Mouse (Mus musculus) left cerebral cortex, adult 2 months (tissue): ENCODE measurements around the gene Oprd1. TPM values are rescaled to one million over a fixed set of nuclear protein-coding genes. Genes with fewer than 3 reads are reported as not detected.

ENCODE experiments used
- DNase-seq, 2 experiments: peaks; one replicate each; pipeline ENCODE4 v3.0.0; 2021 to 2022; ENCODE audit warnings: low spot score in 2 of 2, mixed read lengths in 1 of 2; ENCODE audit errors: extremely low spot score in 1 of 2
- H3K27ac ChIP-seq: fragments of 200-600 bp; 2 replicates; pipeline ENCODE4 v1.8.1; 2022
- H3K4me3 ChIP-seq: fragments of 200-600 bp; 2 replicates; pipeline ENCODE4 v1.8.1; 2022
- CTCF ChIP-seq: fragments of 200-600 bp; IDR thresholded peaks from 2 replicates; pipeline ENCODE4 v1.8.1; 2022; ENCODE audit warnings: antibody characterized with exemption, mild to moderate bottlenecking, moderate library complexity
- intact Hi-C: fragments of 180-260 bp; cut with DNase I; formaldehyde crosslinking; loops from one replicate; pipeline ENCODE4 v1.15.1; 2025
- total RNA-seq, 2 experiments: library from RNA; stranded (reverse); gene quantifications; 2 replicates each; pipeline ENCODE4 v1.2.3; 2021

Gene Oprd1
- total RNA-seq, 2 experiments from 2014 or later = 17.9 to 21.1 TPM

- no peak for DNase-seq
- no peak for TF ChIP-seq CTCF
- no peak overlapping the region for H3K27ac ChIP-seq
- intact Hi-C loops = no loop called here
- H3K4me3 ChIP-seq = no peak overlapping the region
Observed at GRCm38 (mm10) chr4:132065578-132065977, 78.7 kb downstream of the Oprd1 start.

DNA sequence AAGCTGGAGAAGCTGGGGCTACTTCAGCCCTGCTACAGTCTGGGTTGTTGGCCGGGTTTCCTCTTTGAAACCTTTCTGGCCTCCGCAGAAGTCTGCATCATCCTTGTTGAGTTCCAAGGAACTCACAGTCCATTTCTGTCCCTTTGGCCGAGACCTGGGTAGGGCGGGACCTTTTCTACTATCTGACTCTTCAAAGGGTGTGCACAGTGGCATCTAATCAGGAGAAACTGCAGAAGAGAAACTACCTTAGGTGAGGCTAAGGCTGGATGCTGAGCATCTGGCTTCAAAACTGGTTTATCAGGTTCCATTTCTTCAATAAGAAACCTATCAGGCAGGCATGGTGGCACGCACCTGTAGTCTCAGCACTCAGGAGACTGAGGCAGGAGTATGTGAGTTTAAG, 79.7 kb downstream of the Oprd1 start:
- TF ChIP-seq CTCF = no peak
- DNase-seq = no peak
- intact Hi-C loops = no loop called here
- Histone ChIP-seq H3K4me3 (no peak overlapping the region), H3K27ac (no peak overlapping the region)

DNA sequence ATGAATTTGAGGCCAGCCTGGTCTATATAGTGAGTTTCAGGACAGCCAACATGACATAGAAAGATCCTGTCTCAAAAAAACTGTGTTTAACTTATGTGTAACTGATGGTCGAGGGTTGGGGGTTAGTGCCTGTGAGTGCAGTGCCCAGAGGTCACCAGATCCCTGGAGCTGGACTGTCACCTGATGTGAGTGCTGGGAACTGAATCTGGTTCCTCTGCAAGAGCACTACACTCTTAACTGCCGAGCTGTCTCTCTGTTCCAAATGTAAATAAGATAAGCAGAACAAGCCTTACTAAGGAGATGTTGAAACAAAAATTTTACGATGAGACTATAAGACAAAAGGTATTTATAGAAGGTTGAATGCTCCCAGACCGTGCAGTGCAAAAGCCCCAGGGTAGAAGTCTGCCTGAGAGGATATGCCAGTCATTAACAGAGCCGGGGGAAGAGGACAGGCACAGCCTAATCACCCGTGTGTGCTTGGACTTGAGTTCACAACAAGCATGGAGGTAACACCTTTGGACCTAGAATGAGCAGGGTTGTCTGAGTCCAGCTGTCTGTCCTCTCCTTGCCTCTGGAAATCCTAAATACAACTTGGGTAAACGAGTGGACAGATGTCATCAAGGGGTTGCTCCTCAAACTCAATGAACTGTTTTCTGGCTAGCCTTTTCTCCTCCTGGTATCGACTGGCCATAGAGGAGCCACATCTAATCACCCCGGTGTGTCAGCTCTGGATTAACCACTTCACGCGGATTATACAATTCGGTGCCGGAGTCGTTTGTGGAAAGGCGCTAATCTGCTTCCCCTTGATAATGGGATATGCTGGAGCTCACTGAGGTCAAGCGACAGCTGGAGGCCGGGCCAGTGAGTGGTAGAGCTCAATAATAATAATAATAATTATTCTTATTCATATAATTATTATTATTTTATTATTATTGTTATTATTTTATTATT, 81.1 kb downstream of the Oprd1 start:
- Histone ChIP-seq H3K27ac (no peak overlapping the region), H3K4me3 (no peak overlapping the region)
- intact Hi-C loops = no loop called here
- TF ChIP-seq CTCF = no peak
- DNase-seq = no peak

DNA sequence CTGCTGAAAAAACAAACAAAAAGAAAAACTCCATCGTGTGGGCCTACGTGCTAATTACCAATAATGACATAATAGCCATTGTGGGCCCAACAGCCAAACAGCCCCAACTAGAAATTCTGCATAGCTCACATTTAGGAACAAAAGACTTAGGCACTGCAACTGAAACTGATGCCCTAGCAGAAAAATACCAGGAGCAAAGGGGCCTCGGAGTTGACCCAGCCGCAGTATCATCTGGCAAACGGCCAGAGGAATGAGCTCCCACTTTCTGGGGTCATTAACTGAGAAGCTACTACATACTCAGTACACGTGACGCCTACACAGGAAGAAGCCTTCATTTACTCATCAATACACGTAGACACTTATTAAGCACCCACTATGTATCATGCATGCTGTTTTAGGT, 82.0 kb downstream of the Oprd1 start:
- TF ChIP-seq CTCF = no peak

More for the DNA sequence above, 82.0 kb downstream of the Oprd1 start:
- Histone ChIP-seq H3K27ac (no peak overlapping the region), H3K4me3 (no peak overlapping the region)
- intact Hi-C loops = no loop called here
- no peak for DNase-seq

Other genes starting within 250 kb of the Oprd1 start
- 10 to 100 TPM in 1 of 2 experiments, 1 to 10 TPM in 1; 9.8 to 10.9 TPM for gene Tmem200b, start 222.7 kb downstream of the Oprd1 start, total RNA-seq
- gene Gm10300, start 69.8 kb downstream of the Oprd1 start, total RNA-seq = not detected
- gene Epb41, start 69.2 kb downstream of the Oprd1 start, total RNA-seq = 10 to 100 TPM; 40.7 to 41.7 TPM
- gene Ythdf2, start 67.8 kb upstream of the Oprd1 start, total RNA-seq = 10 to 100 TPM; 41.4 to 44.3 TPM
- gene Gmeb1, start 117.1 kb upstream of the Oprd1 start, total RNA-seq = 10 to 100 TPM; 22.1 to 26.1 TPM
- gene Taf12, start 129.9 kb upstream of the Oprd1 start, total RNA-seq = 10 to 100 TPM; 22.1 to 24.4 TPM
- 1 to 10 TPM; 1.6 to 2.6 TPM for gene Rab42, start 158.9 kb upstream of the Oprd1 start, total RNA-seq
- 10 to 100 TPM; 22.4 to 24.9 TPM for gene Trnau1ap, start 185.1 kb upstream of the Oprd1 start, total RNA-seq
- 10 to 100 TPM; 13.0 to 14.3 TPM for gene Rcc1, start 209.1 kb upstream of the Oprd1 start, total RNA-seq